Mouse (Mus musculus): Measurements from ENCODE around the gene Ube2r2. TPM values are rescaled to one million over a fixed set of nuclear protein-coding genes. Genes with fewer than 3 reads are reported as not detected.

Gene Ube2r2
- total RNA-seq, 2 experiments from 2014 or later, result 28.1 to 135 TPM

- no peak for ATAC-seq (replicated peaks; ENCODE audit: poor library complexity, severe bottlenecking)
Observed at GRCm38 (mm10) chr4:41165693-41166475, 30.3 kb downstream of the Ube2r2 start.

- ATAC-seq (replicated peaks; ENCODE audit: poor library complexity, severe bottlenecking), result no peak
Observed at GRCm38 (mm10) chr4:41170970-41171369, 35.4 kb downstream of the Ube2r2 start.

DNA sequence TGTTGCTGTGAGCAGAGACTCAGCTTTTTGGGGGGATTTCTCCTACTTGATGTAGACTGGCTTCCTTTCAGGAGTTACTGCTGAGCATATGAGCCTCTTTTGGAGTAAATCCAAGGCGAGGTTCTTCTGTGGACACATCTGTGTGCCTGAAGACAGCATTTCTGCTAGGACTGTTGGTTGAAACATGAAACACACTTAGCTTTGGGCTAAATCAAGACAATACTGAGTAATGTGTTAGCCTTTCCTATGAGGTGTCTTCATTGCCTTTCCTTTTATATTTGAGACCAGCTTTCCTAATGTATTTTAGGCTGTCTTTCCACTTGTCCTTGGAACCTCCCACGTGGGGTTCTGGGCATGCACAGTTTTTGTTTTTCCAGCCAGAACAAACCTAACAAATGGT is 39.1 kb downstream of the Ube2r2 start:
- no peak for ATAC-seq (replicated peaks; ENCODE audit: poor library complexity, severe bottlenecking)

- ATAC-seq (replicated peaks; ENCODE audit: poor library complexity, severe bottlenecking), result peak; percentile 69
Observed at GRCm38 (mm10) chr4:41179825-41180725, 44.5 kb downstream of the Ube2r2 start.

GRCm38 (mm10) chr4:41189809-41190208 is 54.3 kb downstream of the Ube2r2 start:
- no peak for ATAC-seq (replicated peaks; ENCODE audit: poor library complexity, severe bottlenecking)

DNA sequence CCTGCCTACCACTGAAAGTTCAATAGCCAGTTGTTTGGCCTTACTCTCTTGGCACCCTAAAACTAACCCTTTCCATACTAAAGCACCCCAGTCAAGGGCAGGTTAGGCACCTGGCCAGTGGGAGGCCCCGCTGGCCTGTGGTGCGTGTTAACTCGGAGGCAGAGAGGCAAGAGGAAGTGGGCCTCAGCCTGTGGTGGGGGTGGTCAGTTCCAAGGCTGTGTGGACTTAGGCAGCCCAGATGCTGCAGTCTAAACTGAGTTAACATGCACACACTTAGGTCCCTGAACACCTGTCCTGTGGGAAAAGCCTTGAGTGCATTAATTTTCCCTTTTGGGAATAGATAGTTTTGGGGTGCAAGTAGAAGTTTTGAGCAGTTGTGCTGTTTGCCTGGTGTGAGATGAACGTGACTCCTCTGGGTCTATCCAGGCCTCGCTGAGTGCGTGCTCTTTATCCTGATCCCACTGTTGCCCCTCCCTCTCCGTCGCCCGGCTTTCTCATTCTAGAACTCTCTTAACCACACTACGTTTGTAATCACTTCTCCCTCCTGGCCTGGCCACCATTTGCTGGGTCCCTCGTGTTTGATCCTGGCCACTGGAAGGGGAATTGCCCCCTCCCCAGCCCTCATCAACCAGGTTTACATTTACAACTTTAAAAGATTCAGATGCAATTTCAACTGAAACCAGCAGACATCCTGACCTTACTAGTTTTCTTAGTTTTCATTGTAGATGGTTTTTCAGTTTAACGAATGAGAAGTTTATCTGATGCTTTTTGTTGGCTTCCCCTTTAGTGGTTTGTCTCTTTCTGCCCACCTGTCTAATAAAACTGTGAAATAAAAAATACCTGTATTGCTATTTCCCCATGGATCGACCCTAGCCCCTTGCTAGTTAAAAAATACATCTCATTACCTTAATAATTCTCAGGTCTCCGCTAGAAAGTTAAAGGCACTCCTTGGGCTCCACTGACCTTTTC is 57.3 kb downstream of the Ube2r2 start:
- ATAC-seq (replicated peaks; ENCODE audit: poor library complexity, severe bottlenecking), result peak; percentile 79

DNA sequence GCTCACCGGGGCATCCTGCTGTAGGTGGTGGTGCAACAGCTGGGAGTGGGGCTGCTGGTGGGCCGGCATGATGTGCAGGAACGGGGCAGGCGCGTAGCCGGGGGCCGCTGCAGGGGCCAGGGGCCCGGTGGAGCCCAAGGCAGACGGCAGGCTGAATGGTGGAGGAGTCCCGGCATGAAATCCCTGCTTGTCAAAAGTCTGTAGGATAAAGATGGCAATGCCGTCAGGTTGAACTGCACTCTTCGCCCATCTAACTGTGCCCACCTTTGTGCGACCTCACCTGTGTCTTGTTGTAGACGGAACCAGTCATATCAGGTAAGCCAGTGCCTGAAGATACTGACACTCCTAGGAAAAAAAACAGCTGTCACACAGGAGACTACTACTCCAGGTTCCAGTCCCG is 59.8 kb downstream of the Ube2r2 start:
- ATAC-seq (replicated peaks; ENCODE audit: poor library complexity, severe bottlenecking), result no peak

DNA sequence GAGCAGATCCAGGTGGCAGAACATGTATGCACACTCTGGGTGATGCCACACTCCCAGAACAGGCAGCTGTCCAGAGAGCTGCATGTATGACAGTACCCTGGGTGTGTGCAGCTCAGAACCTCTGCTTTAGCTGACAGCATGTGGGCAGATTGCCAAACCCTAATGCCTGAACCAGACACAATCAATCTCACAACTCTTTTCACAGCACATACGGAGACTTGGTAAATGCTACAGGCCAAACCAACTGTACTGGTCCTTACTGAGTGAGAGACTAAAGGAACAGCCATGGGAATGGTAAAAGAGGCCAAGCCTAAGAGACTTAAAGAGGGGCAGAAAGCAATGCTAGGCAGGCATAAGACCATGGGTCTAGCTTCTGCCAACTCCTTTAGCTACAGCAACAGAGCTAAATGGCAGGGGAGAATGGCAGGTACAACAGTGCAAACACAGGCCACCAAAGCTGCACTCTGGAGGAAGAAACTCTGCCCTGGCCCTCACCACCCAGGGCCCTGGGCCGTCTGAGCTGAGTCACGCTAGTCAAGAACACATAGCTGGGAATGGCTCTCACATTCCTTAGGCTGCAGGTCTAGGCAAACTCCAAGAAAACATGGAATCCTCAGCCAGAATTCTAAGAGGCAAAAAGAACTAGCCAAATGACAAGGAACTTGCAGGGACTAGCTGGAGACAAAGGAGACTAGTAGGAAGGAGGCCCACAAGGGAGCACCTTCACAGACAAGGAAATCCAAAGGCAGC is 61.5 kb downstream of the Ube2r2 start:
- no peak for ATAC-seq (replicated peaks; ENCODE audit: poor library complexity, severe bottlenecking)

- ATAC-seq (replicated peaks; ENCODE audit: poor library complexity, severe bottlenecking), result no peak
Observed at GRCm38 (mm10) chr4:41202135-41202534, 66.6 kb downstream of the Ube2r2 start.

GRCm38 (mm10) chr4:41205751-41206150 is 70.2 kb downstream of the Ube2r2 start:
- no peak for ATAC-seq (replicated peaks; ENCODE audit: poor library complexity, severe bottlenecking)

DNA sequence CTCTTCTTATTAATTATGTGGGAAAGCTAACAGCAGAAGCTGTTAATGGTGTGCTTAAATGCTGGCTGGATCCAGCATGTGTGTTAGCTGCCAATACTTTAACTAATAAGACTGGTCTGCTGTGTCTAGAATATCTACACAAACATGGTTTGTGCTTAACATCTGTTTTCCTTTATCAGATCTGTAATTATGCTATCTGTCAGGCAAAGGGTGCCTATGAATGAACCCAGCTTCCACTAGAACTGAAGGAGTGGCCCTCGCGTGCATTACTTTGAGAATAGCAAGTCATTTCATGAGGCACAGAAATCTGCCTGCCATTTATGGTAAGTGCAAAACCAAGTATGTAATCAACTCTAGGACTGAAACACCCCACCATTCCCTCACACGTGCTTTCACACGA is 72.5 kb downstream of the Ube2r2 start:
- ATAC-seq (replicated peaks; ENCODE audit: poor library complexity, severe bottlenecking), result no peak

DNA sequence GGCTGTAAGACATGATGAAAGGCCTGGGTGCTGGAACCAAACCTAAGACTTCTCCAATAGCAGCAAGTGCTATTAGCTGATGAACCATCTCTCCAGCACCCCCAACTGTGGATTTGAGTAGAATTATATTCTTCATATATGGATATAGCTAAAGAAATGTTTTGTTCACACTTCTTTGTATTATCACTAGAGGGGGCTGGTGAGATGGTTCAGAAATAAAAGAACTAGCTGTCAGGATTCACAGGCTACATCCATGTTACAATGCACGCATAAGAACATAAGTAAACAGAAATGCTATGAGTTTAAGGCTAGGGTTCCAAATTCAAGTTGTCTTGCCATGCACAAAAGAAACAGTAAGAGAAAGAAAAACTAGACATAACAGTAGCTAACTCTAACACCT is 89.9 kb downstream of the Ube2r2 start:
- no peak for ATAC-seq (replicated peaks; ENCODE audit: poor library complexity, severe bottlenecking)

GRCm38 (mm10) chr4:41226351-41226750 is 90.8 kb downstream of the Ube2r2 start:
- ATAC-seq (replicated peaks; ENCODE audit: poor library complexity, severe bottlenecking), result peak; percentile 52

- no peak for ATAC-seq (replicated peaks; ENCODE audit: poor library complexity, severe bottlenecking)
Observed at GRCm38 (mm10) chr4:41235621-41236020, 100.1 kb downstream of the Ube2r2 start.

DNA sequence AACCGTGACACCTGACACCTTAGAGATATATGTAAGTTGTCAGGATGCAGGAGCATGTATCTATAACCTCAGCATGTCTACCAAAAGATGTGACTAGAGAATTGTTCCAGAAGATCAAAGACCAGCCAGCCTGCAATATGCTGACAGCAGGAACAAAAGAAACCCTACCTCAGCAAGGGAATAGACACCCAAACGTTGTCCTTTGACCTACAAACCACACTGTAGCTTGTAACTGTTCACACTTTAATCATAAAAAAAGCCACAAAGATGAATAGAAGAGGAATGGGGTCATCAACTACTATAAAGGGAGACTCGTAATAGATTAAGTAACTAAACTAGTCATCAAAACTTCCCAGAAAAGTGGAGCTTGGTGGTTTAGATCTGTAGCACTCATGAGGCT is 105.4 kb downstream of the Ube2r2 start:
- no peak for ATAC-seq (replicated peaks; ENCODE audit: poor library complexity, severe bottlenecking)

Other genes with a start within 250 kb of the Ube2r2 start
- gene Spink4, start 215.7 kb upstream of the Ube2r2 start, total RNA-seq (2014; fragmentation: Nextera tagmentation), result not detected in 2 replicates
- not detected in 2 replicates for gene Spink4, start 215.7 kb upstream of the Ube2r2 start, total RNA-seq (2017)
- 135 and 146 TPM in 2 replicates for gene Bag1, start 187.4 kb upstream of the Ube2r2 start, total RNA-seq (2014; fragmentation: Nextera tagmentation)
- 325 and 367 TPM in 2 replicates for gene Bag1, start 187.4 kb upstream of the Ube2r2 start, total RNA-seq (2017)
- gene Chmp5, start 187.3 kb upstream of the Ube2r2 start, total RNA-seq (2014; fragmentation: Nextera tagmentation), result 29.9 and 35.6 TPM in 2 replicates
- gene Chmp5, start 187.3 kb upstream of the Ube2r2 start, total RNA-seq (2017), result 57.8 and 87.8 TPM in 2 replicates
- gene Nfx1, start 164.8 kb upstream of the Ube2r2 start, total RNA-seq (2014; fragmentation: Nextera tagmentation), result 60.0 and 67.3 TPM in 2 replicates
- 63.7 and 66.7 TPM in 2 replicates for gene Nfx1, start 164.8 kb upstream of the Ube2r2 start, total RNA-seq (2017)
- not detected in 2 replicates for gene Aqp7, start 87.6 kb upstream of the Ube2r2 start, total RNA-seq (2014; fragmentation: Nextera tagmentation)
- gene Aqp7, start 87.6 kb upstream of the Ube2r2 start, total RNA-seq (2017), result not detected in 2 replicates
- gene Aqp3, start 37.6 kb upstream of the Ube2r2 start, total RNA-seq (2014; fragmentation: Nextera tagmentation), result not detected in 2 replicates
- not detected in 2 replicates for gene Aqp3, start 37.6 kb upstream of the Ube2r2 start, total RNA-seq (2017)
- 33.0 and 37.3 TPM in 2 replicates for gene Nol6, start 11.3 kb upstream of the Ube2r2 start, total RNA-seq (2014; fragmentation: Nextera tagmentation)
- 22.4 and 45.9 TPM in 2 replicates for gene Nol6, start 11.3 kb upstream of the Ube2r2 start, total RNA-seq (2017)
- gene Ubap2, start 139.4 kb downstream of the Ube2r2 start, total RNA-seq (2014; fragmentation: Nextera tagmentation), result 51.8 and 75.7 TPM in 2 replicates
- gene Ubap2, start 139.4 kb downstream of the Ube2r2 start, total RNA-seq (2017), result 19.8 and 28.6 TPM in 2 replicates
- 41.1 and 47.0 TPM in 2 replicates for gene Dcaf12, start 179.1 kb downstream of the Ube2r2 start, total RNA-seq (2014; fragmentation: Nextera tagmentation)
- 29.1 and 30.0 TPM in 2 replicates for gene Dcaf12, start 179.1 kb downstream of the Ube2r2 start, total RNA-seq (2017)
- gene Ubap1, start 213.3 kb downstream of the Ube2r2 start, total RNA-seq (2014; fragmentation: Nextera tagmentation), result 16.7 and 35.6 TPM in 2 replicates
- gene Ubap1, start 213.3 kb downstream of the Ube2r2 start, total RNA-seq (2017), result 20.5 and 28.2 TPM in 2 replicates

All from granulocyte monocyte progenitor cell, adult 5-6 weeks (primary cell).